Mouse (Mus musculus): ENCODE data around the gene Yod1. TPM values are rescaled to one million over a fixed set of nuclear protein-coding genes. Genes with fewer than 3 reads are reported as not detected.

The Yod1 gene
- polyA plus RNA-seq, 1 experiment = 8.1 TPM

- Histone ChIP-seq H3K4me3 (ENCODE audit: low read depth, low read length) (no peak overlapping the region), H3K36me3 (ENCODE audit: control insufficient read depth, insufficient read depth, low read length, poor library complexity, severe bottlenecking) (no peaks in the 10 kb centered on the region), H3K27me3 (ENCODE audit: control insufficient read depth, insufficient read depth, low read length, poor library complexity, severe bottlenecking) (no peaks in the 10 kb centered on the region), H3K9ac (ENCODE audit: low read depth, poor library complexity, severe bottlenecking) (no peak overlapping the region), H3K4me1 (ENCODE audit: control insufficient read depth, insufficient read depth, low read length) (no peaks in the 10 kb centered on the region), H3K9me3 (replicated peaks; ENCODE audit: control insufficient read depth, insufficient read depth, low read length, poor library complexity, severe bottlenecking) (no peaks in the 10 kb centered on the region), H3K27ac (ENCODE audit: insufficient read depth, low read length) (no peak overlapping the region)
- no peak for TF ChIP-seq EP300 (IDR thresholded peaks at IDR 0.05; ENCODE audit: insufficient read depth, low read depth, low read length)
- TF ChIP-seq CTCF (IDR thresholded peaks at IDR 0.05; ENCODE audit: low read depth, low read length) = no peak
- no peak for TF ChIP-seq POLR2A (IDR thresholded peaks at IDR 0.05; ENCODE audit: insufficient read depth, low read length)
These were observed 52.8 kb downstream of the Yod1 start for GRCm38 (mm10) chr1:130769925-130770324.

- TF ChIP-seq CTCF (IDR thresholded peaks at IDR 0.05; ENCODE audit: low read depth, low read length) (no peak), EP300 (IDR thresholded peaks at IDR 0.05; ENCODE audit: insufficient read depth, low read depth, low read length) (no peak), POLR2A (IDR thresholded peaks at IDR 0.05; ENCODE audit: insufficient read depth, low read length) (no peak)
- Histone ChIP-seq H3K9ac (ENCODE audit: low read depth, poor library complexity, severe bottlenecking) (no peak overlapping the region), H3K27me3 (ENCODE audit: control insufficient read depth, insufficient read depth, low read length, poor library complexity, severe bottlenecking) (no peaks in the 10 kb centered on the region), H3K4me1 (ENCODE audit: control insufficient read depth, insufficient read depth, low read length) (no peaks in the 10 kb centered on the region), H3K9me3 (replicated peaks; ENCODE audit: control insufficient read depth, insufficient read depth, low read length, poor library complexity, severe bottlenecking) (no peaks in the 10 kb centered on the region), H3K4me3 (ENCODE audit: low read depth, low read length) (no peak overlapping the region), H3K36me3 (ENCODE audit: control insufficient read depth, insufficient read depth, low read length, poor library complexity, severe bottlenecking) (no peaks in the 10 kb centered on the region), H3K27ac (ENCODE audit: insufficient read depth, low read length) (no peak overlapping the region)
These were observed 53.4 kb downstream of the Yod1 start for GRCm38 (mm10) chr1:130770487-130770886.

DNA sequence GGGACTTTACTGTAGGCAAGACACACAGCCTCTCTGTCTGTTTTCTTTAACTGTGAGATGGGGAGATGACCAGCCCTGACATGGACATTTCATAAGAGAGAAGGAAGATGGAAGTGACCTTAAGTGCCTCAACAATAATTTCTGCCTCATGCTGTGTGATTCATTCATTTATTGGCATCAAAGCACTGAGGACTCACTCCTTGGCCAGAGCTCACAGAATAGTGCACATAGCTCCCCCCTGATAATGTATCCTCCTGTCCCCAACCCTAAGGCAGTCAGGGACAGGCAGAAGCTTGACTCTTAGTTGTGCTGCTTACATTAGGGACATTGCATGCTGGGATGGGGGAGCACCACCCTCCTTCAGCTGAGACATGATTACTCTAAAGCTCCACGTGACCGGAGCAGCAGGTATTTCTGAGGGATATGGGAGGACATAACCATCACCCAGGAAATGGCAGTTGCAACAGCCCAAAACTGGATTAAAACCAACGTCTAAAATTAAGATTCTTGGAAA, 53.9 kb downstream of the Yod1 start:
- H3K27ac ChIP-seq (ENCODE audit: insufficient read depth, low read length) = no peak overlapping the region
- H3K9ac ChIP-seq (ENCODE audit: low read depth, poor library complexity, severe bottlenecking) = no peak overlapping the region
- H3K27me3 ChIP-seq (ENCODE audit: control insufficient read depth, insufficient read depth, low read length, poor library complexity, severe bottlenecking) = no peaks in the 10 kb centered on the region
- H3K4me1 ChIP-seq (ENCODE audit: control insufficient read depth, insufficient read depth, low read length) = no peaks in the 10 kb centered on the region
- H3K9me3 ChIP-seq (replicated peaks; ENCODE audit: control insufficient read depth, insufficient read depth, low read length, poor library complexity, severe bottlenecking) = no peaks in the 10 kb centered on the region
- no peaks in the 10 kb centered on the region for H3K36me3 ChIP-seq (ENCODE audit: control insufficient read depth, insufficient read depth, low read length, poor library complexity, severe bottlenecking)
- H3K4me3 ChIP-seq (ENCODE audit: low read depth, low read length) = no peak overlapping the region
- TF ChIP-seq CTCF (IDR thresholded peaks at IDR 0.05; ENCODE audit: low read depth, low read length) = no peak
- no peak for TF ChIP-seq POLR2A (IDR thresholded peaks at IDR 0.05; ENCODE audit: insufficient read depth, low read length)
- TF ChIP-seq EP300 (IDR thresholded peaks at IDR 0.05; ENCODE audit: insufficient read depth, low read depth, low read length) = no peak

Other genes with a start within 250 kb of the Yod1 start
- not detected in 2 replicates for gene Zp3r, start 87.7 kb upstream of the Yod1 start, polyA plus RNA-seq (2011; ENCODE audit: insufficient read depth, insufficient read length, low read depth, missing spikeins)
- gene C4bp, start 55.7 kb upstream of the Yod1 start, polyA plus RNA-seq (2011; ENCODE audit: insufficient read depth, insufficient read length, low read depth, missing spikeins) = not detected in 2 replicates
- 0.35 and 0.40 TPM in 2 replicates for gene Gm29427, start 1.5 kb upstream of the Yod1 start, polyA plus RNA-seq (2011; ENCODE audit: insufficient read depth, insufficient read length, low read depth, missing spikeins)
- 9.7 and 11.5 TPM in 2 replicates for gene Pfkfb2, start 11.9 kb downstream of the Yod1 start, polyA plus RNA-seq (2011; ENCODE audit: insufficient read depth, insufficient read length, low read depth, missing spikeins)
- 3.3 and 3.5 TPM in 2 replicates for gene AA986860, start 14.6 kb downstream of the Yod1 start, polyA plus RNA-seq (2011; ENCODE audit: insufficient read depth, insufficient read length, low read depth, missing spikeins)
- gene Fcamr, start 83.6 kb downstream of the Yod1 start, polyA plus RNA-seq (2011; ENCODE audit: insufficient read depth, insufficient read length, low read depth, missing spikeins) = not detected in 2 replicates
- gene Pigr, start 109.4 kb downstream of the Yod1 start, polyA plus RNA-seq (2011; ENCODE audit: insufficient read depth, insufficient read length, low read depth, missing spikeins) = not detected in 2 replicates
- gene Fcmr, start 148.3 kb downstream of the Yod1 start, polyA plus RNA-seq (2011; ENCODE audit: insufficient read depth, insufficient read length, low read depth, missing spikeins) = not detected in 2 replicates
- not detected in 2 replicates for gene Il24, start 170.1 kb downstream of the Yod1 start, polyA plus RNA-seq (2011; ENCODE audit: insufficient read depth, insufficient read length, low read depth, missing spikeins)
- not detected in 2 replicates for gene Il20, start 194.1 kb downstream of the Yod1 start, polyA plus RNA-seq (2011; ENCODE audit: insufficient read depth, insufficient read length, low read depth, missing spikeins)
- not detected in 2 replicates for gene Il19, start 222.8 kb downstream of the Yod1 start, polyA plus RNA-seq (2011; ENCODE audit: insufficient read depth, insufficient read length, low read depth, missing spikeins)